Mouse (Mus musculus): ENCODE results near the gene Nek5. TPM values are rescaled to one million over a fixed set of nuclear protein-coding genes. Genes with fewer than 3 reads are reported as not detected.
"Not testable (repeated sequence)": the region's sequence is repeated elsewhere in the genome, so short reads cannot be mapped to it uniquely, and the experiment has no call there.

The Nek5 gene
- total RNA-seq (2021), result under 1 TPM in 1 of 2 experiments, not detected in 1; 0.66 TPM

DNA sequence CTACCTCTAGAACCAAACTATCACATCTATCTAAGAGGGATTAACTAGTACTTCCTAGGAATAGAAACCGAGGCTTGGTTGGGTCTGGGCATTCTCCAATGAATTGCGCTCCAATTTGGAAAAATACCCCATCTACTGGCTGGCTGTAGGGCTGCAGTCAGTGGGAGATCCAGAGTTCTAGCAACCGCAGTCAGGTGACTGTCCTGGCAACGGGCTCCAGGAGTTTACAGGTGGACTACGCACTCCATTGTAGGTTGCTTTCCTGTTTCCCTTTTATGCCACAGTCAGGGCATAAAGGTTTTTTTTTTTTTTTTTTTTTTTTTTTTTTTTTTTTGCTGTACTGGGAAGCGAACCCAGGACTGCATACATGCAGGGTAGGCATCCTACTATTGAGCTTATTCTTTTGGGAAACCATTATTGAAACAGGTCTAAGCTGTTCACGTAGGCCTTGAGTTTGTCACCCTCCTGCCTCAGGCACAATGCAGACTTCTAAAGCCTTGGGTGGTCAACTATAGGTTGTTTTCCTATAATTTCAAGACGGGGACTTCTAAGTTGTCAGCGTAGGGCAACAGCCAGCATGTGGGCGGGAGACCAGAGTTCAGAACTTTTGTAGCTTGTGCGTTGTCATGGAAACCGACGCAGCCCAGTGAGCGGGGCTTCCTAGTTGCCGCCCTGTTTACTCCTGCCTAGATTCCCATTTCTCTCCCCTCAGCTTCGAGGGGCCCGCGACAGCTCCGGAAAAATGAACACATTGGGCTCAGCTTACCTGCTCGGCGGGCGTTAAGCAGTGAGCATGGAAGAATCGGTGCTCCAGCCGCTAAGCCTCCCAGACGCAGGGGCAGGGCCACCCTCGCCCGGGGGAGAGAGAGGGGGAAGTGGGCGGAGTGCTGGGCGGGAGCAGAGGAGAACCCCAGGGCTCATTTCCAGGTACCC is at the start of gene Nek5:
Gene Nek5 (minus strand): TSS at position 834 of the 933 bp plus-strand sequence.
- peak in 1 of 2 experiments; percentile 51 for DNase-seq (ENCODE audit: extremely low spot score in 1 of 2, low spot score in 2 of 2)
- intact Hi-C loops (cut with DNase I), result no loop called here

DNA sequence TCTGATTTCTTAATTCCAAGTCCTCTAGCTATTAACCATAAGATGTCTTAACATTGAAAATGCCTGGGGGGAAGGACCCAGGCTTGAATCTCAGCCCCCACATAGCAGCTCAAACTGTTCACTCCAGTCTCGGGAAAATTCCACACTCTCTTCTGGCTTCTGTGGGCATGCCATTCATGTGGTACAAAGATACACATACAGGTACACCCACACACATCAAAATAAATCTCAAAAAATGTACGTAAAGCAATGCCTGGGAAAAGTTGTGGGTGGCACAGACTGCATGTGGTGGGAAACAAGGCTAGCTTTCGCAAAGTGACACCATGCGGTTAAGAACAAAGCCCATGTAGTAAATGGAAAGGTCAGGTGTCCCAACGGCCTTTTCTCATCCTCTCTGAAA is 44.3 kb upstream of the Nek5 start:
- DNase-seq (ENCODE audit: extremely low spot score in 1 of 2, low spot score in 2 of 2), result no peak
- intact Hi-C loops (cut with DNase I), result loop anchor here (5.0 kb wide), 1 partner anchor 177 kb away; no protein-coding TSS in a partner anchor

DNA sequence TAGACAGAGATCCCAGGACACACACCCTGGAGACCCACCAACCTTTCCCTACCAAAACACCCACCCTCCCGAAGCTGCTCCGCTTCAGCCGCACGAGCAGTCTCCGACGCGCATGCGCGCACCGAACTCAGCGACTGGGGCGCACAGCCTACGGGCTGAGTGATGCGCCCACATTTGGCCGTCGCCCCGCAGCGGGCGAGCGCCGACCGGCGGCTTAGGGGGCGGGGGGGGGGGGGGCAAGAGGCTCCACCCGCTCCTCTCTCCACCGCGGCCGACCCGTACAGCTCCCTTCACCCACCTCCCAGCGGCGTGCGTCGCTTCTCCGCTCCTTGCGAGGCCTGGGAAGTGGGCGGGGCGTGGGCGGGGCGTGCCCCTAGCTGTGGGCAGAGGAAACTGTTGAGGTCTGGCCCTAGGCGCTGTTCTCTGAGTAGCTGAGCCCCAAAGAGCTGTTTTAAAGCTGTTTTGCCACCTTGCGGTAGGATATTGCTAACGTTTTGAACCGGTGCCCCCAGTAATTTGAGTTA is 41.3 kb upstream of the Nek5 start, which contains the start of gene Nek3:
Gene Nek3 (minus strand): TSS at position 356 of the 524 bp plus-strand sequence.
- DNase-seq (ENCODE audit: extremely low spot score in 1 of 2, low spot score in 2 of 2), result peak; percentile 72 to 94
- intact Hi-C loops (cut with DNase I), result loop anchor here (5.0 kb wide), 1 partner anchor 174 kb away; no protein-coding TSS in a partner anchor

DNA sequence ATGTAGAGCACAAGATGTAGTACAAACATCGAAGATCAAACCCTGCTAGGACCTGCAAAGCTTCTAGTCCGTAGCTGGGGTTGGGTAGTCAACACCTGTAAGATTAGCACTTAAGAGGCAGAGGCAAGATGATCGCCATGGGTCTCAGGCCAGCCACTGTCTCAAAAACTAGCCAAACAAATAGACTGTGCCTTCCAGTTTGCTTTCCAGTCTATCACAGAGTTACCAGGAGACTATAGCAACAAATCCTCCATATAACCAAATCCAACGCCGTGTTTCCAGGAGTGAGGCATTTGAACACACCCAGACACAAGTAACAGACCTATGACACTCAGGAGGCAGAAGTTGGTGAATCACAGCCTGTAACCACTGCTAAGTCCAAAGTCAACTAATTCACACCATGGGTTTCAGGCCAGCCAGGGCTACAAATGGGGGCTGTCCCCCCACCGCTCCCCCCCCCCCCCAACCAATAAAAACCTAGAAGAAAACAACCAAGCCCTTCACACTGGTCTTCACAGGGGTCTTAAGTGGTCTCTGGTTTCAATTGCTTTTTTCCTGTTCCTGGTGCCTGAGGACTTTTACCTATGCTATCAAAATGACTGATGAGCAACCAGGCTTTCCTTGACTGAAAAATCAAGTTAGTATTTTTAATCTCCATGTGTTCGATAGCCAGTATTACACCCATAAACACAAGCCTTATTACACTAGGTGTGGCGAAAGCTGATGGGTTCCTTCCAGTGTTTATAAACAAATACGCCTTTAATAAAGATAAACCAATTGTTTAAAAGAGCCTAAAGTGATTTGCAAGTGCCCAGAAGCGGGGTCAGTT is 40.6 kb upstream of the Nek5 start:
- intact Hi-C loops (cut with DNase I), result loop anchor here (5.0 kb wide), 1 partner anchor 173 kb away; no protein-coding TSS in a partner anchor
- DNase-seq (ENCODE audit: extremely low spot score in 1 of 2, low spot score in 2 of 2), result no peak

DNA sequence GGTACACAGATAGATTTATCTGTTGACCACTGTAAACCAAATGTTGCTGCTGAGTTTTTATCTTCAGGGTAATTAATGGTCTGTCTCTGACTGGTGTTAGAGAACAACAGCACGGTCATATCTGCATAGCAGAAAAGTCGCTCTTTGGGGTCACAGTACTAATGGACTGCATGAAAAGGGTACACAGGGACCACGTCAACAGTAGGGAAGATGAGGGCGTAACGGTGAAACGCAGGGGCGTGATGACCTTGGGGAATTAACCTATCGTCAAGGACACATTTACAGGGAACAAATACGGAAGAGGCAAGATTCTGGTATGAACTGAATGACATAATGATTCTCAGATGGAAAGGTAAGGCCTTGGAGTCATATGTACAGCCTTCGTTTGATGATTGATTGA is 39.6 kb upstream of the Nek5 start:
- no peak for DNase-seq (ENCODE audit: extremely low spot score in 1 of 2, low spot score in 2 of 2)
- intact Hi-C loops (cut with DNase I), result no loop called here

DNA sequence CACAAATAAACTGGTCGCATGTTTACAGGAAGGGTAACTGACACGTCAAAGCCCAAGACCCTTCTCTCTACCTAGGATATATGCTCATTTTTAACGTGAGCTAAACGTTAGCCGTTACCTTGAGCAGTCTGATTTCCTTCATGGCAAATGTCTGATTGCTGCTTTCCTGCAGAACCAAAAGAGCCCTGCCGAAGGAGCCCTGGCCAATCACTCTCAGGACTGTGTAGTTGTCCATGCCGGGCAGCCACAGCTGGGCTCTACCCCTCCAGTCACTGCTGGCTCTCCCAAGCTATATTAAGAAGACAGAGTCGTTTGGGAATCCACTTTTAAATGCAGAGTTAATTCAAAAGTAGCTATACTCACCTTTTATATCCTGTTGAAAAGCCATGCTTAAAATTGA is 37.4 kb upstream of the Nek5 start:
- intact Hi-C loops (cut with DNase I), result no loop called here
- no peak for DNase-seq (ENCODE audit: extremely low spot score in 1 of 2, low spot score in 2 of 2)

DNA sequence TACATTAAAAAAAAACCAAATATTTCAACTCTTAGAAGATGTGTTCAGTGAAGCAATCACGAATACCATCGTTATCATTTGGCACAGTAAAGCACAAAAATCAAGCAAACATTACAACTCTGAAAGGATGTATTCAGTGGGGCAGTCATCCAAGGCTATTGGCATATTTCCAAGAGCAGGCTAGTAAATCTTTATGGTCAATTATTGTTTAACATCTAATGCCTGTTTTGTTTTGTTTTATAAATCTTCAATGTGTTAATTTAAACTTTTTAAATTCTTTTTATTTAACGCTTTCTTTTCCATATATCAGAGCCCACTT is 25.5 kb upstream of the Nek5 start:
- intact Hi-C loops (cut with DNase I), result no loop called here
- no peak for DNase-seq (ENCODE audit: extremely low spot score in 1 of 2, low spot score in 2 of 2)

DNA sequence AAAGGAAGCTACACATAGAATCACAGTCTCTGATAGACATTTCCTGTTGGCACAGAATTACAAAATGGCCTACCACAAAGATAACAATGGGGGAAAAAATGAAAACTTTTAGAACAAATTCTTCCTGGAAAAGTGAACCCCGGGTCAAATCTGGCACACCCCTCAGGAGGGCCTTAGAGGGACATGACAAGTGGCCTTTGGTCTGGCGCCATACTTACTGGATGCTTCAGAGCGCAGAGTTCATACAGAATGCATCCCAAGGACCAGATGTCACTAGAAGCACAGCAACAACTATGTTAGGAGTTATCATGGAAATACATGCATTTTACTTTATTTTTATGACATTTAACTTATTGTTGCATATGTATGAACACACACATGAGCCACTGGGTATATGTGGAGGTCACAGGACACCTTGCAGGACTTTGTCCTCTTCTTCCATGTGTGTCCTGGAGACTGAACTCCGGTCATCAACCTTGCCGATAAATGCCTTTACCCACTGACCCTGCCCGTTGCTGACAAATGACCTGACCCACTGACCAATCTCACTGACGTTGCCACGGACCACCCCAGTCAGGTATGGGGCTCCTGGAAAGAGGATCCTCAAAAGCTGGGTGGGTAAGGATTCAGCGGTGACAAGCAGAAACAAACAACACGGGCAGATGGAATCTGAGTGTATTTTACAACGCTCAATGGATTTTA is 24.9 kb upstream of the Nek5 start:
- intact Hi-C loops (cut with DNase I), result no loop called here
- no peak for DNase-seq (ENCODE audit: extremely low spot score in 1 of 2, low spot score in 2 of 2)

DNA sequence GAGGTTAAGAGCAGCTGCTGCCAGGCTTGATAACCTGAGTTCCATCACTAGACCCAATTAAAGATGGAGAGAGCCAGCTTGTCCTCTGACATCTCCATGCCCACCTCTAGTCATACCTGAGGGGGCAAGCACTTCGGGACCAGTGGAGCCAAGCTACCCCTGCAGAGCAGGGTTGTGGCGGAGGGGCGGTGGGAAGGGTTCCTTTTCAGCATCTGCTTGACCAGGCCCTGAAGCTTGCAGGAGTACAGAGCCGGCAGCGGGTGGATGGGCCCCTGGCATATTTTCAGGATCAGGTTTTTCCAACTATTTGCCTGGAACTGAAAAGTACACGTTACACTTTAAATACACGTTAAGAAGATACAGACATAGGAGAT is 23.5 kb upstream of the Nek5 start:
- intact Hi-C loops (cut with DNase I), result no loop called here
- no peak for DNase-seq (ENCODE audit: extremely low spot score in 1 of 2, low spot score in 2 of 2)

DNA sequence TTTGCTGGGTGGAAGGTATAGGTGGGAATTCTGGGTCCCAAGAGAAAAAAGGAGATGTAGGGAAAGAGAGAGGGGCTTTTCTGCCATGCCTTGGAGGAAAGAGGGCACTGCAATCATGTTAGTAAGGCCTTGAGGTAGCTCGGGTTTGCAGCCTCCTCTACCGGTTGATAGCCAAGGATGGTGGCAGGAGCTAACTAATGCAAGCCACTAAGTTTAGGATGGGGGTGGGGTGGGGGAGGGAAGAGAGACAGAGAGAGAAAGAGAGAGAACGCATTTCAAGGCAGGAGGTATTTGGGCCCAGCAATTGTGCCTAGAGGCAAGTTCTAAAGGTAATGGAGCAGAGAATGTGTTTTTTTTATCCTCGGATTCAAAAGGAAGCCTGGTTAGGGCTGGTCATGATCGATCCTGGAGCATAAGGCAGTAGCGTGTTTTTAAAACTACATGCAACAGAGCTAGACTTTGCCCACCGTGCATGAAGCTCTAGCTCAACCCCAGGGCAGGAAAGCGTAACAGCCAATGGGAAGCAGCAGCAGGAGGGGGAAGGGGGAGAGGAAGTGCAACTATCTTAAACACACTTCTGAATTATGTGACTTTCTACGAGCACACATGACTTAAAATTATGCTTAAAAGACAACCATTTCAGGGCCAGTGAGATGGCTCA is 23.0 kb upstream of the Nek5 start:
- intact Hi-C loops (cut with DNase I), result no loop called here

DNA sequence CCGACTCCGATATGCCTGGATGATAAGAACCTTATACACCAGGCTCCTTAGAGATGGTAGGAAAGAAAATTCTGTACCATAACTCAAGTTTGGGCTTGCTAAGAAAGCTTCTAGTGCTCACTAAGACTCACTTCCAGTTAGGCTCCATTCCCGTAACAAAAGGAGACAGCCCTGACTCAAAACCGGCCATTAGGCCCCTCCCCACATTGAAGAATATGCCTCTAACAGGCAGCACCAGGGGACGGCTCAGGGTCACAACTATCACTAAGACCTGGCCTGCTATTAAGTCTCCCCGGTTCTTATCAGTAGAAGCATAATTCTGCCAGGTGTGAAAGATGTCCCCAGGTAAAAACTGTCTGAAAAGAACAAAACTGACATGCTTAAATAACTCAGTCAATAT is 21.0 kb upstream of the Nek5 start:
- DNase-seq (ENCODE audit: extremely low spot score in 1 of 2, low spot score in 2 of 2), result no peak
- intact Hi-C loops (cut with DNase I), result no loop called here

More for the DNA sequence above, 23.0 kb upstream of the Nek5 start:
- DNase-seq (ENCODE audit: extremely low spot score in 1 of 2, low spot score in 2 of 2), result no peak

DNA sequence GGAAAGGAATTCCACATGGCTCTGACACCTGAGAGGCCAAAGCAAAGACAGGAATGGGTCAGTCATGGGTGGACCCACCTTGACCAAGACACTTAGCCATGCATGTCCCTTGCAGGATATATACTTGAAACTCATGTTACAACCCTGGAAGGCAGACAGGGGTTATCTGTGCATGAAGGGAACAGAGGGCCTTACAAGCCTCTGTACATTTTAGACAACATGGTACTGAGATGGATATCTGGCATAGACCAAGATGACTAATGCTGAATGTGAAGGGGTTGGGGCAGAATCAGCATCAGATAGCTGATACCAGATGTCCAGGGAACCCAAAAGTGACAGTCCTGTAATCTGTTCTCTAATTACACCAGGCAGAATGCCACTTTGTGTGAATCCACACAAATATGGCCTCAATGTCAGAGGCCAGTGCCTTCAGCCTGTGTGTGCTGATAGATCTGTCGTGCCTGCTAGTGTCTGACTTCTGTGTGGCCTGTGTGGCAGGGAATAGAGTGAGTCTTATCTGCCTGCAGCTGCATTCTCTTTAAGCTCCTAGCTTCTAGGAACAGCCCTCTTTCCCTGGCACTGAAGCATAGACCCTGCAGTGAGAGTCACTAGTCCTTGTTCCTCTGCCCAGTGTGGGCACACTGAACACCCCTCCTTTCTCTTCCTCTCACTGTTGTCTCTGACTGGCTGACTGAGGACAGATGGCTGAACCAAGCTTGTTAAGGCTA is 19.1 kb upstream of the Nek5 start:
- no peak for DNase-seq (ENCODE audit: extremely low spot score in 1 of 2, low spot score in 2 of 2)
- intact Hi-C loops (cut with DNase I), result no loop called here

DNA sequence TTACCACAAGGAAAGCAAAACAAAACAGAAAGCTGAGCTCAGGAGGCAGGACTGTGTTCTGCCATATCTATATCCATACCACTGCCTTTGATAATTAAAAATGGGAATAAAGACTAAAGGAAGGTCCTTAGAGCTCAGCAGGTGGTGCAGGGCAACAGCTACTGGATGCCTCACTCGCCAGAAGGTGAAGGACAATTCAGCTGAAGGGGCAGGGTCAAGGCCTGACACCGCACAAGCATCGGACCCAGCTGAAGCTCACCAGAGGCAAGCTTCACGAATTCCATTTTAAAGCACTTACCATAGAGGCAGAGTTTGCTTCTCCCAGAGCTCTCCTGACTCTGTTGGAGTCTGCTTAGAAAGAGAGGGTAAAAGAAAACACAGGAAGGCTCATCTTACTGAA is 17.7 kb upstream of the Nek5 start:
- intact Hi-C loops (cut with DNase I), result no loop called here
- DNase-seq (ENCODE audit: extremely low spot score in 1 of 2, low spot score in 2 of 2), result no peak

DNA sequence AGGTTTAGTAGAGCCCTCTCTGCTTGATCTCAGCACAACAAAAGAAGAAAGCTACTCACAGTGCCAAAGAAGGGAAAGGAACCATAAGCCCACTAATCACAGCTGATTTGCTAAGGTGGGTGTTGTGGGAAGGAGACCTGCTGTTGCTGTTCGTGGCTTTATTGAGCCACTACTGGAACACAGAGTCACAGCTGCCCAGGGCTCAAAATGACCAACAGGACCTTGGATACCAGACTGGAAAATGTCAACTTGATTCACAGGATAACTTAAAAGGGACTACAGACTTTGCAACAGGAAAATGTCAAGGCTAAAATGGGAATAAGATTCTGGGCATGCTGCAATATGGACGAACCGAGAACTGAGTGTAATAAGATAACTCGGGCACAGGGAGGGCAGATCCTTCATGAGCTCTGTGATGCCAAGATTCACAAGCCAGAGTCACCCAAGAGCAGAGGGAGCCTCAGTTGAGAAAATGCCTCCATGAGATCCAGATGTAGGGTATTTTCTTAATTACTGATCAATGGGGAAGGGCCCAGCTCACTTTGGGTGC is 17.1 kb upstream of the Nek5 start:
- intact Hi-C loops (cut with DNase I), result no loop called here
- DNase-seq (ENCODE audit: extremely low spot score in 1 of 2, low spot score in 2 of 2), result no peak

DNA sequence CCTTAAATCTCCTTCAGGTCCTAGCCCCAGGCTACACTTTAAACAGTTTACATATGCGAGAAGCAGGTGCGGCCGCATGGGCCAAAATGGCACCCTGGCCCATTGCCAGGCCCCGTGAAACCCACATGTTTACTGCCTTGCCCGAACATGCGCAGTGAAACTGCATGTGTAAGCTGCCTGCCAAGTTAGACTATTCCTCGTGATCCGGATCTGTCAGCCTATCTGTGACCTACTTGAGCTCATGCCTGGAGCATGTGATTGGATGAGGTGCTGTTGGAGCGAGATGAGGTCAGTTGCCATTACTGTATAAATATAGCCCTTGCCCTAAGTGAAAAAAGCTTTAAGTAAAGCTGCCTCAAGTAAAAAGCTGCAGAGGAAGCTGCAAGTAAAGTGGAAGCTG is 11.6 kb upstream of the Nek5 start:
- intact Hi-C loops (cut with DNase I); DNase-seq (ENCODE audit: extremely low spot score in 1 of 2, low spot score in 2 of 2): not testable (repeated sequence)

DNA sequence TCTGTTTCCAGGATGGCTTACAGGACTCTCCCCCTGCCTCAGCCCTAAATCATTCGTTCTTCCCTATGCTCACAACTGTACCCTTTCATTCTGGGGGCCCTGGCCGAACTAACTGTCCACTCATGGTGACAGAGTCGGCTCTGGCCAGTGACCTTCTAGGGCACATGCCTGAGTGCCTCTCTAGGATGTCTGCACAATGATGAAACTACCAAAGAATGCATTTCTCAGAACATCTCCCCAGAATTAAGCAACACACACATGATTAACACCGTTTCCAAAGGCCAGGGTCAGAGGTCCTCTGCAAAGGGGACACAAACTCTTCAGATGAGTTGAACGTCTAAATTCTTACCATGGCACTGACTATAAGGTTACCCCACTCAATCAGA is 9.9 kb upstream of the Nek5 start:
- intact Hi-C loops (cut with DNase I), result loop anchor here (5.0 kb wide), 1 partner anchor 248 kb away; no protein-coding TSS in a partner anchor
- DNase-seq (ENCODE audit: extremely low spot score in 1 of 2, low spot score in 2 of 2), result no peak

DNA sequence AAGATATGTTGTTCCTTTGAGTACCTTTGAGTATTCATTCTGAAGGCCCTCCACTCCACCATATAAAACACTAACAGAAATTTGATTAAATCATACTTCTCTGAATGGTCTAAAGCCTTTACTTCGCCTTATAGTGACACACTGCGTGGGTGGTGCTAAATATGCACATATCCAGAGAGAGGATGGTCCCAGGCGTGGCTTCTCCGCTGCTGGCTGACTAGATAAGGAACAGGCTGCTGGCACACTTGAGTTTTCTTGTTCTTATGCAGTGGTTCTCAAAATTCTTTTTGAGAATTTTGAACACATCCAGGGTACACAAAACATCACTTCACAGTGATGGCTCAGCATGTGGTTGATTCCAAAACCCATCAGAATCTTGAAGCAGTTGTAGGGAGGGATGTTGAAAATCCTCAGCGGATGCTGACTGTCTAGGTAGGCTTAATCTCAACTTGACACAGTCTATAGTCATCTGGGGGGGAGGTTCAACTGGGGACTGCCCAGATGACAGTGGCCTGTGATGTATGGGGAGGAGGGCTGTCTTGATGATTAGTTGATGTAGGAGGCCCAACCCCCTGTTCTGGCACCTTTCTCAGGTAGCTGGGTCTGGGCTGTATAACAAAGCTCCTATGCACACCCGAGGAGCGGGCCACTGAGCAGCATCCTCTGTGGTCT is 9.4 kb upstream of the Nek5 start:
- intact Hi-C loops (cut with DNase I), result loop anchor here (5.0 kb wide), 1 partner anchor 248 kb away; no protein-coding TSS in a partner anchor
- DNase-seq (ENCODE audit: extremely low spot score in 1 of 2, low spot score in 2 of 2), result no peak
